Mouse (Mus musculus) telencephalon, adult 2 months (tissue): ENCODE results near the gene Plet1.

Experiments used
- DNase-seq: peaks from one replicate; pipeline ENCODE4 v3.0.0-alpha.2; 2011; ENCODE audit warnings: low read depth, low spot score

Plet1 gene

GRCm38 (mm10) chr9:50533791-50534190 is 39.5 kb downstream of the Plet1 start:
- no peak for DNase-seq

GRCm38 (mm10) chr9:50535930-50536329 is 41.6 kb downstream of the Plet1 start:
- no peak for DNase-seq

DNA sequence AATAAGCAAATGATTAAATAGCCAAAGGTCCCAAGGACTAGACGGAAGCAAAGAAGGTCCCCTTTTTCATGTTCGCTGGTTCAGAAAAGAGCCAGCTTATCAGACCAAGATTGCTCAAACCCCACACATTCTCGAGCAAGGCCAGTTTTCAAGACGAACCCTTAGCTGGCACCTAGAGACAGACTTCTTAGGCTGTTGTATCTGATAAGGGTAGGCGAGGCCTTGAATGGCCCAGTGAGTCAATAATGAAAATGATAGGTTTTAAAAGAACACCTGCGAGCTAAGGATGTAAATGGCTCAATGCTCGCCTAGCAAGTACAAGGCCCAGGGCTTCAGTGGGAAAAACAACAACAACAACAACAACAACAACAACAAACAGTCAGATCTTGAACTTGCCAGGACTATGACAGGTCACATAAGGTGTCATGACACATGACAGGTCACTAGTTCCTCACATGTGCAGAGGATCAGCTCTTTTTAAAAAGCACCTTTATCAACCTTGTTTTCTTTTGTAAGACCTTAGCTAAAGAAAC is 42.3 kb downstream of the Plet1 start:
- DNase-seq, result no peak

GRCm38 (mm10) chr9:50537295-50537694 is 43.0 kb downstream of the Plet1 start:
- no peak for DNase-seq

DNA sequence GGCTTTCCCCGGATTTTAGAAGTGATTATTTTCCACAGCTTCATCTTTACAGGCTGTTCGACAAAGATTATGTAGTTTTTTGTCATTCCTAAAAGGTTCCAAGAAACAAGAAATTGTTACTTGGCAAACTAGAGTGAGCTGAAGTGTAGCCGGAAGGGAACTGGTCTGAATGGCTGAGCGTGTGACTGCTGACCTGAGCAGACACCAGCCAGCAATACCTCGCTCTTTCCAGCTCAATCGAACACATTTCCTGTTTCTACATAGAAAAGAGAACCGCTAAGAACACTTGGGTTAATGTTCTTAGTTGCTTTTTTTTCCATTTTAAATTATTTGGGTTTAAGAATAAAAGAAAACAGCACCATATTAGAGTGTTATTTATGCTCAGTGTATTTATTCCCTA is 45.8 kb downstream of the Plet1 start:
- DNase-seq, result no peak

DNA sequence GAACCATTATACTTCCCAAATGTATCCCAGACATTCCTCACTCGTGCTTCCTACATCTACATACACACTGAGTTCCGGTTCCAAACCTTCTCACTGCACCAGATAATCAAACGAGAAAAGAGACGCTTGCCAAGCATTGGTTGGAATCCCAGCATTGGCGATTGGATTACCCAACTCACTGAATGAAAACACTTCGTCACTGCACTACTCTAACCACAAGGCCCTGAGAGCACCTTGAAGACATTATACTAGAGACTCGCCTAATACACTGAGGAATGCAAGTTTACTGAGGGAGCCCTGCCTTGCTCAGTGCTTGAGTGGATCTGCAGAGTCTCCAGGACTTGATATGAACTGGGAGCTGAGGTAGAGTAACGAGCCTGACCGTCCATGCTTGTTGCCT is 48.1 kb downstream of the Plet1 start:
- DNase-seq, result no peak

DNA sequence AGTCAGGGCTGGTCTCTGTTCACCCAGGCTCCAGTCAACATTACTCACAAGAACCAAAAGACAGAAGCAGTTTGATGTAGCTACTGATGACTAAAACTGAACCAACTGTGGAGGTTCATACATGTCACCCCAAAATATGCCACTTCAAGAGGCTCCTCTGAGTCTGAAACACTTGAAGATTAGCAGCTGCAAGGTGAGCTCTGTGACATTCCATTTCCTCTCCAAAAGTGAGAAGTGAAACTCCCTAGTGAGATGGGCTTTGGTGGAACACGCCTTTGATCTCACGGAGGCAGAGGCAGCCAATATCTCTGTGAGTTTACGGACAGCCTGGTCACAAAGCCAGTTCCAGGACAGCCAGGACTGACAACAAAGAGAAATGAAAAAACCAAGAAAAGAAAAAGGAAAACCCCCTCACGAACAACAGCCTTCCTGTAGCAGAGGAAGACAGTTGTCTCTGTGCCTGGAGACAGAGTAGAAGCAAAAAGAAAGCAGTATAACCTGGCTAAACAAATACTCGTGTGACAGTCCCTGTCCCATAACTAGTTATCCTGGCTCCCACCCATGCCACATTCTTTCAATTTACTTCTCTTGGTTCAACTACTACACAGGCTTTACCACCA is 53.6 kb downstream of the Plet1 start:
- no peak for DNase-seq

- DNase-seq, result no peak
These were observed 54.6 kb downstream of the Plet1 start for GRCm38 (mm10) chr9:50548936-50549335.

GRCm38 (mm10) chr9:50552206-50552605 is 57.9 kb downstream of the Plet1 start:
- DNase-seq, result no peak

GRCm38 (mm10) chr9:50553547-50553946 is 59.2 kb downstream of the Plet1 start:
- DNase-seq, result no peak

- DNase-seq, result peak; percentile 86
These were observed 60.1 kb downstream of the Plet1 start, which contains the start of gene Il18 for GRCm38 (mm10) chr9:50554241-50555093. Gene Il18 (plus strand): TSS chr9:50554827.

GRCm38 (mm10) chr9:50555094-50555446 is 60.7 kb downstream of the Plet1 start, which contains the start of gene Bco2:
Gene Bco2 (minus strand): TSS chr9:50555181.
- no peak for DNase-seq
